Mouse (Mus musculus) thymus, adult 2 months (tissue): Measurements from ENCODE around the gene E2f2.

ENCODE experiments used
- CTCF ChIP-seq: fragments of 200-500 bp; IDR thresholded peaks from 2 replicates; pipeline ENCODE4 v1.5.1; 2012; ENCODE audit warnings: mild to moderate bottlenecking, control low read depth, low read length, moderate library complexity, borderline replicate concordance; ENCODE audit not compliant: control insufficient read depth, poor library complexity, insufficient read depth; ENCODE audit errors: extremely low read depth
- POLR2A ChIP-seq: fragments of 200-500 bp; IDR thresholded peaks from 2 replicates; pipeline ENCODE4 v1.6.1; 2012; ENCODE audit warnings: mild to moderate bottlenecking, low read length, control low read depth, moderate library complexity; ENCODE audit not compliant: control insufficient read depth, poor library complexity, insufficient read depth; ENCODE audit errors: extremely low read depth

- TF ChIP-seq CTCF (no peak), POLR2A (no peak)
Measured at GRCm38 (mm10) chr4:136149734-136150133, 22.5 kb upstream of the E2f2 start.
